Mouse (Mus musculus) neural tube, embryonic 13.5 days (tissue): Measurements from ENCODE around the gene Ccdc60. TPM values are rescaled to one million over a fixed set of nuclear protein-coding genes. Genes with fewer than 3 reads are reported as not detected.
A peak's percentile ranks its signal among the peaks of the same experiment; 100 is the strongest.

Source experiments
- ATAC-seq: fragments of 200-750 bp; cut with Nextera tagmentation; 2 replicates; pipeline ENCODE4 v1.8.0; 2017; ENCODE audit warnings: low read depth, mild to moderate bottlenecking, moderate TSS enrichment, moderate library complexity
- H3K27ac ChIP-seq: fragments of 300-500 bp; sonication (generic); replicated peaks from 2 replicates; pipeline ENCODE4 v1.5.1; 2015; ENCODE audit warnings: moderate library complexity, mild to moderate bottlenecking, inconsistent platforms
- H3K27me3 ChIP-seq: fragments of 300-500 bp; sonication (generic); 2 replicates; pipeline ENCODE4 v1.6.1; 2015; ENCODE audit warnings: mild to moderate bottlenecking, inconsistent platforms
- H3K36me3 ChIP-seq: fragments of 300-500 bp; sonication (generic); 2 replicates; pipeline ENCODE4 v1.6.1; 2015; ENCODE audit warnings: mild to moderate bottlenecking, inconsistent platforms
- H3K4me1 ChIP-seq: fragments of 300-500 bp; sonication (generic); replicated peaks from 2 replicates; pipeline ENCODE4 v1.6.1; 2015; ENCODE audit warnings: inconsistent platforms
- H3K4me2 ChIP-seq: fragments of 300-500 bp; sonication (generic); 2 replicates; pipeline ENCODE4 v1.6.1; 2015; ENCODE audit warnings: inconsistent platforms, mild to moderate bottlenecking, moderate library complexity
- H3K4me3 ChIP-seq: fragments of 300-500 bp; sonication (generic); 2 replicates; pipeline ENCODE4 v1.5.1; 2015; ENCODE audit warnings: mild to moderate bottlenecking, inconsistent platforms
- H3K9ac ChIP-seq: fragments of 300-500 bp; sonication (generic); 2 replicates; pipeline ENCODE4 v1.6.1; 2015; ENCODE audit warnings: moderate library complexity, mild to moderate bottlenecking, inconsistent platforms
- H3K9me3 ChIP-seq: fragments of 300-500 bp; sonication (generic); 2 replicates; pipeline ENCODE4 v1.6.1; 2016; ENCODE audit warnings: inconsistent platforms
- WGBS: fragments of 180-500 bp; shearing (Covaris S2); methylation state at CpG from one replicate; pipeline ENCODE4 v1.1.7; 2015; 5-methylcytosine and 5-hydroxymethylcytosine counted together
- polyA plus RNA-seq: library from polyadenylated mRNA; unstranded; fragments of >200 nt; fragmentation: Nextera tagmentation; extraction: Ambion mirVana; gene quantifications from 2 replicates; pipeline ENCODE4 v1.2.1, GENCODE M21; 2015

Ccdc60 gene
- polyA plus RNA-seq, 1 experiment from 2014 or later, result 0.82 TPM

DNA sequence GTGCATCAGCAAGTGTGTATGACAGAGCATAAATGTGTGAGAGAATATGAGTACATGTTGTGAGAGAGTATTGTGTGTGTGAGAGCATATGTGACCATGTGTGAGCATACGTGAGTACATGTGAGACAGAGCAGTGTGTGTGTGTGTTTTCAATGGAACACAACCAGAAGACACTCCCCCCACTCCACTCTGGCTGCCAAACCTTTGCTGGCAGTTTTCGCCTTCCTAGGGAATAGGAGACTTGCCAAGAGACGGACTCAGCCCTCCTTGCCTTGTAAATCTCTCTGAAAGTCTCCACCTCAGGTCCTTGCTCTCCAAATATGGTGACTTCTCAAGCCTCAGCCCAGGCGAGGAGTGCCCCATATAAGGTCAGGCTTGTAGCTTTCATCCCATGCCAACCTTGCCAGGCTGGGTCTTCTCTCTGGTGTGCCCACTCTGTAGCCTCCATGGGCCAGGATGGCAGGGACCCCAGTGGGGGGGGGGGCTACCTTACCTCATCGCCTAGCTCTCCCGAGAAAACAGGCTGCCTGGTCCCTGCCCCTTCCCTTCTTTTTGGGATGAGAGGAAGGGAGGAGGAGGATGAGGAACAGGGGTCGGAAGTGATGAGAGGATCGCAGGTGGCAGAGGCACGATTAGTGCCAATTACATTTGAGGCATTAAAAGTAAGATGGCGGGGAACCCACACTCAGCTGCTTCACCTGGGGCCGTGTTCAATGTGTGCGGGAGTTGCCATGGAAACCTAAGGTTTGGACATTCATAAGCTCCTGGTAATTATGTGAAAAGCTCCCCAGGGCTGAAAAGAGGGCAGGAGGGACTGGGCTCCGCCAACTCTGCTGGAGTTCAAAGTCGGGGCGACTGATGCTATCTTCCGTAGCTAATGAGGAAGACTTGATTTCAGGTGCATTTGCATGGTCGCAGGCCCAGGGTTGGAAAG lies 19.3 kb downstream of the Ccdc60 start:
- no peak for ATAC-seq

DNA sequence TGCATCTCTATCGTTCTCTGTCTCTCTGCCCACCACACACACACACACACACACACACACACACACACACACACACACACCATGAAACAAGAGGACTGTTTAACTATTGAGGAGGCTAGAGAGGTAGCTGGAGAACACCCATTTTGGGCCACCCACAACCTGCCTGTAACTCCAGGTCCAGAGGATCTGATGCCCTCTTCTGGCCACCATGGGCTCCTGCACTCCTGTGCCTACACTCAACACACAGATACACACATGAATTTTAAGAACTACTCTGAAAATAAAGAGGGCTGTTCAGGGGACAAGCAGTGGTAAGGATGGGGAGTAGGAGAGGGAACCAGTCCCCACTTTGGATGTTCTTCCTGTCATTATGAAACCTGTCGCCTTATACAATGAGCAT lies 26.1 kb downstream of the Ccdc60 start:
- Histone ChIP-seq H3K27ac (no peak overlapping the region), H3K9ac (no peak overlapping the region), H3K4me1 (peaks cover 16% of the 10 kb centered on the region), H3K4me2 (no peak overlapping the region), H3K4me3 (no peak overlapping the region), H3K9me3 (no peaks in the 10 kb centered on the region), H3K36me3 (no peaks in the 10 kb centered on the region), H3K27me3 (no peaks in the 10 kb centered on the region)
- ATAC-seq, result no peak
- 87% methylated on average over 2 of the region's 2 CpGs for WGBS

More for the DNA sequence above, 19.3 kb downstream of the Ccdc60 start:
- Histone ChIP-seq H3K9me3 (no peaks in the 10 kb centered on the region), H3K4me2 (no peak overlapping the region), H3K36me3 (no peaks in the 10 kb centered on the region), H3K4me3 (no peak overlapping the region), H3K27me3 (no peaks in the 10 kb centered on the region), H3K27ac (no peak overlapping the region), H3K4me1 (peaks cover 25% of the 10 kb centered on the region), H3K9ac (no peak overlapping the region)
- 62% methylated on average over 17 of the region's 17 CpGs for WGBS

GRCm38 (mm10) chr5:116261944-116262343 lies 26.8 kb downstream of the Ccdc60 start:
- no peak overlapping the region for H3K27ac ChIP-seq
- no peak overlapping the region for H3K4me2 ChIP-seq
- H3K9ac ChIP-seq, result no peak overlapping the region
- no peak for ATAC-seq
- no peaks in the 10 kb centered on the region for H3K27me3 ChIP-seq
- 90% methylated on average over 5 of the region's 5 CpGs for WGBS
- H3K4me3 ChIP-seq, result no peak overlapping the region
- H3K36me3 ChIP-seq, result no peaks in the 10 kb centered on the region
- H3K9me3 ChIP-seq, result no peaks in the 10 kb centered on the region
- H3K4me1 ChIP-seq, result peaks cover 16% of the 10 kb centered on the region

GRCm38 (mm10) chr5:116260356-116260755 lies 28.4 kb downstream of the Ccdc60 start:
- no peak overlapping the region for H3K4me2 ChIP-seq
- H3K27ac ChIP-seq, result no peak overlapping the region
- ATAC-seq, result no peak
- WGBS, result 77% methylated on average over 5 of the region's 5 CpGs
- H3K4me3 ChIP-seq, result no peak overlapping the region
- no peaks in the 10 kb centered on the region for H3K36me3 ChIP-seq
- peaks cover 16% of the 10 kb centered on the region for H3K4me1 ChIP-seq
- no peaks in the 10 kb centered on the region for H3K9me3 ChIP-seq
- no peaks in the 10 kb centered on the region for H3K27me3 ChIP-seq
- H3K9ac ChIP-seq, result no peak overlapping the region

DNA sequence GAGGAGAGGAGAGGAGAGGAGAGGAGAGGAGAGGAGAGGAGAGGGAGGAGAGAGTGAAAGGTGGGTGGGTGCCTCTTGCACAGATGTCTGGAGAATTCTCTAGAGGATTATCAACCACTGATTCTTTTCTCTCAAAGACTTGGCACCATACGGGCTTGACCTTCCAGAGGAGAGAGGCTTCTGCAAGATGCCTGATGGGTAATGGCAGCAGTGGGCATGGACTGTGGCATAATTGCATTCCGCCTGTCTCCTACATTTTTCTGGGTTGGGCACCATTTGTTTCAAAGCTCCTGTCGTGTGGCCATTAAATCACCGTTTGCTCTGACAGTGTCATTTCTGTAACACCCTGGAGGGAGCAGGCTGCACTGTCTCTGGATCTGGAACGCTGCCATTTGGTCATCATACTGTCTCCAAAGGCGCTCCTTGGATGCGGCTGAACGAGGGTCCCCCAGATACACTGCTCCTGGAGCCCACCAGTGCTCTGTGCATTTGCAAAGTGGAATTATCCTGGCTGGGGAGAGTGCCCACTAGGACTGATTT lies 30.4 kb downstream of the Ccdc60 start:
- no peak overlapping the region for H3K9ac ChIP-seq
- ATAC-seq, result no peak
- WGBS, result 27% methylated on average over 8 of the region's 8 CpGs
- no peaks in the 10 kb centered on the region for H3K9me3 ChIP-seq
- no peak overlapping the region for H3K4me2 ChIP-seq
- H3K4me1 ChIP-seq, result peaks cover 16% of the 10 kb centered on the region
- no peaks in the 10 kb centered on the region for H3K36me3 ChIP-seq
- H3K27me3 ChIP-seq, result no peaks in the 10 kb centered on the region
- no peak overlapping the region for H3K4me3 ChIP-seq
- H3K27ac ChIP-seq, result peak overlapping the region; percentile 54

DNA sequence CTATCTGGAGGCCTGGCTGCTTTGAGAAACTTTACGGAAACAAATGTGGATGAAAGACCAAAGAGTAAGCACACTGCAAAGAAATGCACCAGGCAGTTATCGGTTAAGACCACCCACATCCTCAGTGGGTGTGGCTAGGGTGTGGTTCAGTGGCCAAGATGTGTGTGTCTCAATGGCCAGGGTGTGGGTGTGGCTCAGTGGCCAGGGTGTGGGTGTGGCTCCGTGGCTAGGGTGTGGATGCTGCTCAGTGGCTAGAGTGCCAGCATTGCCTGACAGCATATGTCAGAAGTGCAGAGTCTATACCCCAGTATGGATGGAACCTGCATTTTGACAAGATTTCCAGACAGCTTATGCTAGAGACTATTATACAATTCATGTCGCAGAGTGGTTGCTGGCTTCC lies 34.9 kb downstream of the Ccdc60 start:
- H3K36me3 ChIP-seq, result no peaks in the 10 kb centered on the region
- WGBS, result 86% methylated on average over 4 of the region's 4 CpGs

GRCm38 (mm10) chr5:116252186-116252585 lies 36.6 kb downstream of the Ccdc60 start:
- ATAC-seq, result no peak

More for the DNA sequence above, 34.9 kb downstream of the Ccdc60 start:
- H3K27ac ChIP-seq, result no peak overlapping the region
- no peak overlapping the region for H3K4me3 ChIP-seq
- no peak for ATAC-seq
- no peak overlapping the region for H3K9ac ChIP-seq
- no peak overlapping the region for H3K4me2 ChIP-seq
- H3K4me1 ChIP-seq, result peaks cover 7% of the 10 kb centered on the region
- H3K9me3 ChIP-seq, result no peaks in the 10 kb centered on the region
- H3K27me3 ChIP-seq, result no peaks in the 10 kb centered on the region

GRCm38 (mm10) chr5:116246642-116247041 lies 42.1 kb downstream of the Ccdc60 start:
- no peak overlapping the region for H3K4me3 ChIP-seq
- H3K27me3 ChIP-seq, result no peaks in the 10 kb centered on the region
- H3K27ac ChIP-seq, result no peak overlapping the region
- no peaks in the 10 kb centered on the region for H3K9me3 ChIP-seq
- no peaks in the 10 kb centered on the region for H3K36me3 ChIP-seq
- H3K4me2 ChIP-seq, result no peak overlapping the region
- no peak for ATAC-seq
- H3K4me1 ChIP-seq, result no peaks in the 10 kb centered on the region
- WGBS, result 85% methylated on average over 7 of the region's 7 CpGs
- H3K9ac ChIP-seq, result no peak overlapping the region

More at GRCm38 (mm10) chr5:116252186-116252585, 36.6 kb downstream of the Ccdc60 start:
- no peak overlapping the region for H3K9ac ChIP-seq
- no peak overlapping the region for H3K4me3 ChIP-seq
- no peaks in the 10 kb centered on the region for H3K27me3 ChIP-seq
- H3K4me2 ChIP-seq, result no peak overlapping the region
- WGBS, result 87% methylated on average over 6 of the region's 6 CpGs
- no peaks in the 10 kb centered on the region for H3K9me3 ChIP-seq
- H3K27ac ChIP-seq, result no peak overlapping the region
- H3K4me1 ChIP-seq, result no peaks in the 10 kb centered on the region
- H3K36me3 ChIP-seq, result no peaks in the 10 kb centered on the region

GRCm38 (mm10) chr5:116244476-116244875 lies 44.3 kb downstream of the Ccdc60 start:
- 78% methylated on average over 3 of the region's 3 CpGs for WGBS
- no peak overlapping the region for H3K9ac ChIP-seq
- H3K4me1 ChIP-seq, result no peaks in the 10 kb centered on the region
- H3K9me3 ChIP-seq, result no peaks in the 10 kb centered on the region
- no peaks in the 10 kb centered on the region for H3K27me3 ChIP-seq
- no peak overlapping the region for H3K27ac ChIP-seq
- no peaks in the 10 kb centered on the region for H3K36me3 ChIP-seq
- H3K4me3 ChIP-seq, result no peak overlapping the region
- ATAC-seq, result no peak
- no peak overlapping the region for H3K4me2 ChIP-seq

DNA sequence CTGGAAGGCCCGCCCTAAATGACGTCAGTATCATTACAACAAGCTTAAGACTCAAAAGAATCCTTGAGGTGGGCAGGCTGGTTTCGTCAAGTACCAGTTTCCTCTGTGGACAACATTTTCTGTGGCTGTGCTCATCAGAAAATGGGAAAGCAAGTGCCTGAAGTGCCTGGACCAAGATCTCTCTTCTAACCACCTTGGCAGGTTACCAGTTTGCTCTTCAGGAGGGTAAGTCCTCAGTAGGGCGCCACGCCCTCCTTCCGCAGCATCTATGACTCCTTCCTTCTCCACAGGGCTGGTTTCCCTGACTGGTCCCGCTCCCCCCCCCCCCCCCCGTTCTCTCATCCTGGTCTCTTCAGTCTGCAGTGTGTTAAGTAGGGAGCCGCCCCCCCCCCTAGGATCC lies 45.2 kb downstream of the Ccdc60 start:
- 73% methylated on average over 9 of the region's 9 CpGs for WGBS
- Histone ChIP-seq H3K4me3 (no peak overlapping the region), H3K27me3 (no peaks in the 10 kb centered on the region), H3K36me3 (no peaks in the 10 kb centered on the region), H3K27ac (no peak overlapping the region), H3K9me3 (no peaks in the 10 kb centered on the region), H3K4me1 (no peaks in the 10 kb centered on the region), H3K9ac (no peak overlapping the region), H3K4me2 (no peak overlapping the region)
- no peak for ATAC-seq

DNA sequence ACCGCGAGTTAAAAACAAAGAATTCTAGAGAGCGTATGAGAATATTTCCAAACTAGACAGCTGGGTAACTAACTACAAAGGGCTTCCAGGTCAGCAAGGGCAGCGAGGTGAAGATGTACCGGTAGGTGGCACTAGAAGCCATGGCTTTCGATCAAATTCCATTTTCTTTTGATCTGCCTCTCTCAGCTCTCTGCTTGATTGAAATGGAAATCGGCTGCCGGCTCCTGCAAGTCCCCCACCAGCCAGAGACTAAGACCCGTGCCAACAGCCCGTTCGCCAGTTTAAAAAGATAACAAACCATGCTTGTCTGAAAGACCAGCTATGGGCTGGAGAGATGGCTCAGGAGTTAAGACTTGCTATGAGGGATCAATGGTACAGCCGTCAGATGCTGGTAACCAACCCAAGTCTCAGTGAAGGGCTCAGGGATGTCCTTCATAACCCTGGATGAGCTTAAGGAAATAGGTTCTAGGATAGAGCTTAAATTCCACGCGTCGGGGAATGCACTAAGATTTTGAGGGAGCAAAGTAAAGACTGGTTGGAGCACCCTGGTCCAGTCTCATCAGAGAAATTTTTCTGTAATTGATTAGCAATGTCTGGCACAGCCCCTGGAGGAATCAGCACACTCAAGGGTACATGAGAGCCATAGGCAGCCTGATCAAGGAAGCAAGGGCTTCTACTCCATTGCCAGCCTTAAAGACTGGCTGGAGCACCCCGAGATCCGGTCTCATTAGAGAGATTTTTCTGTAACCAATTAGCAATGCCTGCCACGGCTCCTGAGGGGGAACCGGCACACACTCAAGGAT lies 56.7 kb downstream of the Ccdc60 start:
- ATAC-seq, result peak; percentile 45; the same call in 1 of the 2 replicates
- Histone ChIP-seq H3K9ac (no peak overlapping the region), H3K27ac (no peak overlapping the region), H3K4me3 (0 out of 2 replicates have a peak overlapping the region, but pooled peaks have one; percentile 9), H3K27me3 (no peaks in the 10 kb centered on the region), H3K4me2 (peak overlapping the region; percentile 41), H3K9me3 (no peaks in the 10 kb centered on the region), H3K36me3 (no peaks in the 10 kb centered on the region), H3K4me1 (peaks cover 18% of the 10 kb centered on the region; the same call in 1 of the 2 replicates)
- 20% methylated on average over 19 of the region's 19 CpGs for whole genome bisulfite sequencing

GRCm38 (mm10) chr5:116228414-116228813 lies 60.4 kb downstream of the Ccdc60 start:
- Histone ChIP-seq H3K36me3 (no peaks in the 10 kb centered on the region), H3K9ac (no peak overlapping the region), H3K27ac (no peak overlapping the region), H3K4me3 (no peak overlapping the region), H3K9me3 (no peaks in the 10 kb centered on the region), H3K4me1 (peaks cover 11% of the 10 kb centered on the region; the same call in 1 of the 2 replicates), H3K4me2 (no peak overlapping the region), H3K27me3 (no peaks in the 10 kb centered on the region)
- no peak for ATAC-seq
- whole genome bisulfite sequencing, result 74% methylated on average over 6 of the region's 6 CpGs
